Mouse (Mus musculus): ENCODE data around the gene Cep162. TPM values are rescaled to one million over a fixed set of nuclear protein-coding genes. Genes with fewer than 3 reads are reported as not detected.

The Cep162 gene
- polyA plus RNA-seq, 1 experiment from 2014 or later = 9.3 TPM

DNA sequence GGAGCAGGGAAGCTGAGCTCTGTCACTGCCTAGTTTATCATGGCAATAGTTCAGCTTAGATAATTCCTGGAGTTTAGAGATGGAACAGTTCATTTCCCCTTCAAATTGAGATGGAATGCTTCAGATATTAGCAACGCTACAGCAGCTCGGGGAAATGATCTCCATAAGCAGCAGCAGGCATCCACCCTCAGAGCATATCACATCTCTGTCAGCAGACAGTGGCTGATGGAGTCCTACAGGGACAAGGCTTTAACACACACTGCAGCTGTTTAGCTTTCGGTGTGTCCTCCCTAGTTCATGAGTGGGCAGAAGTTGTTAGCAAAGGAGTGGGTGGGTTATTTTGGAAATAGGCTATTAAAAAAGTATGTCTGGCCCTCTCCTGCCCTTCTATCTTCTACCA lies 58.1 kb downstream of the Cep162 start:
- Histone ChIP-seq H3K36me3 (peaks cover 88% of the 10 kb centered on the region), H3K4me1 (replicated peaks) (no peaks in the 10 kb centered on the region), H3K27ac (no peak overlapping the region), H3K4me3 (no peak overlapping the region), H3K27me3 (ENCODE audit: insufficient read depth, poor library complexity, severe bottlenecking) (no peaks in the 10 kb centered on the region), H3K9me3 (peaks cover 8% of the 10 kb centered on the region)
- 95% methylated on average over 3 of the region's 3 CpGs for WGBS
- no peak for DNase-seq (ENCODE audit: low spot score)

- Histone ChIP-seq H3K4me1 (replicated peaks) (no peaks in the 10 kb centered on the region), H3K27ac (no peak overlapping the region), H3K36me3 (peaks cover 88% of the 10 kb centered on the region), H3K27me3 (ENCODE audit: insufficient read depth, poor library complexity, severe bottlenecking) (no peaks in the 10 kb centered on the region), H3K9me3 (peaks cover 18% of the 10 kb centered on the region), H3K4me3 (no peak overlapping the region)
- DNase-seq (ENCODE audit: low spot score) = no peak
- 84% methylated on average over 1 of the region's 1 CpGs for WGBS
Measured at GRCm38 (mm10) chr9:87193721-87194120, 61.6 kb downstream of the Cep162 start.

GRCm38 (mm10) chr9:87187336-87187735 lies 68.0 kb downstream of the Cep162 start:
- DNase-seq (ENCODE audit: low spot score) = no peak
- Histone ChIP-seq H3K36me3 (peaks cover 34% of the 10 kb centered on the region), H3K27me3 (ENCODE audit: insufficient read depth, poor library complexity, severe bottlenecking) (no peaks in the 10 kb centered on the region), H3K4me1 (replicated peaks) (no peaks in the 10 kb centered on the region), H3K4me3 (no peak overlapping the region), H3K9me3 (peaks cover 11% of the 10 kb centered on the region), H3K27ac (no peak overlapping the region)
- 94% methylated on average over 4 of the region's 4 CpGs for WGBS

DNA sequence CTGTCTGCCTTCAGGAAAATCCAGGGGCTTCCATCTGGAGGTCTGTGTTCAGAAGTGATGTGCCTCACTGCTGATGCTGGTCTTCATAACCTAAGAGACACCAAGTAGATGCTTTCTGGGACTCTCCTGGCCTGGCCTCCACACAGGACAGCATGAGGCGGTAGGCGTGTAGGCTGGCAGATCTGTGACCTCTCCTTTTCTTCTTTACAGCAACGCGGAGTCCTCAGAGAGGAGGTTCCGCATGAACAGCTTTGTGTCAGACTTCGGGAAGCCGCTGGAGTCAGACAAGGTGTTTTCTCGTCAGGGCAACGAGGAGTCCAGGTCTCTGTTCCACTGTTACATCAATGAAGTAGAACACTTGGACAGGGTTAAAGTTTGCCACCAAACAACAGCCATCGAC lies 73.1 kb downstream of the Cep162 start:
- no peaks in the 10 kb centered on the region for H3K27me3 ChIP-seq (ENCODE audit: insufficient read depth, poor library complexity, severe bottlenecking)
- H3K9me3 ChIP-seq = no peaks in the 10 kb centered on the region
- 73% methylated on average over 10 of the region's 10 CpGs for WGBS

GRCm38 (mm10) chr9:87178534-87178933 lies 76.8 kb downstream of the Cep162 start:
- no peak for DNase-seq (ENCODE audit: low spot score)

More for the DNA sequence above, 73.1 kb downstream of the Cep162 start:
- Histone ChIP-seq H3K4me1 (replicated peaks) (no peaks in the 10 kb centered on the region), H3K4me3 (no peak overlapping the region), H3K36me3 (no peaks in the 10 kb centered on the region), H3K27ac (no peak overlapping the region)
- DNase-seq (ENCODE audit: low spot score) = no peak

GRCm38 (mm10) chr9:87171517-87171916 lies 83.8 kb downstream of the Cep162 start:
- Histone ChIP-seq H3K27me3 (ENCODE audit: insufficient read depth, poor library complexity, severe bottlenecking) (no peaks in the 10 kb centered on the region), H3K36me3 (no peaks in the 10 kb centered on the region), H3K9me3 (no peaks in the 10 kb centered on the region), H3K27ac (no peak overlapping the region), H3K4me1 (replicated peaks) (0 out of 2 replicates have a peak, but pooled peaks cover 4% of the 10 kb centered on the region), H3K4me3 (no peak overlapping the region)
- 90% methylated on average over 3 of the region's 3 CpGs for WGBS
- DNase-seq (ENCODE audit: low spot score) = no peak

More at GRCm38 (mm10) chr9:87178534-87178933, 76.8 kb downstream of the Cep162 start:
- H3K27ac ChIP-seq = no peak overlapping the region
- H3K36me3 ChIP-seq = no peaks in the 10 kb centered on the region
- no peaks in the 10 kb centered on the region for H3K27me3 ChIP-seq (ENCODE audit: insufficient read depth, poor library complexity, severe bottlenecking)
- 74% methylated on average over 7 of the region's 7 CpGs for WGBS
- no peak overlapping the region for H3K4me3 ChIP-seq
- H3K9me3 ChIP-seq = no peaks in the 10 kb centered on the region
- no peaks in the 10 kb centered on the region for H3K4me1 ChIP-seq (replicated peaks)

DNA sequence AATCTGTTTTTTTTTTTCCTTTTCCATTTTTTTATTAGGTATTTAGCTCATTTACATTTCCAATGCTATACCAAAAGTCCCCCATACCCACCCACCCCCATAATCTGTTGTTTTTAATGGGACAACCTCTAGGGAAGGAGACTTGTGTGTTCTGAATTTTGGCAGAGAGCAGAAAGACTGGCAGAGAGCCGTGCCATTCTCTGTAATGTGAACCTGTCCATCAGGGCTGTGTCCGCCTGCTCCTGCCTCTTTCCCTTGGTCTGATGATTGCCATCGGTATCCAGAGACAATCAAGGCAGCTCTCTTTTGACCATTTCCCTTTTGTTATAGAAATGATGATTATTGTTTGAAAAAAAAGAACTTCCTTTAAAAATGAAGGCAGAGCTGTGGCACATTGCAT lies 84.4 kb downstream of the Cep162 start:
- no peak for DNase-seq (ENCODE audit: low spot score)
- 77% methylated on average over 3 of the region's 3 CpGs for WGBS
- H3K4me1 ChIP-seq (replicated peaks) = 0 out of 2 replicates have a peak, but pooled peaks cover 4% of the 10 kb centered on the region

DNA sequence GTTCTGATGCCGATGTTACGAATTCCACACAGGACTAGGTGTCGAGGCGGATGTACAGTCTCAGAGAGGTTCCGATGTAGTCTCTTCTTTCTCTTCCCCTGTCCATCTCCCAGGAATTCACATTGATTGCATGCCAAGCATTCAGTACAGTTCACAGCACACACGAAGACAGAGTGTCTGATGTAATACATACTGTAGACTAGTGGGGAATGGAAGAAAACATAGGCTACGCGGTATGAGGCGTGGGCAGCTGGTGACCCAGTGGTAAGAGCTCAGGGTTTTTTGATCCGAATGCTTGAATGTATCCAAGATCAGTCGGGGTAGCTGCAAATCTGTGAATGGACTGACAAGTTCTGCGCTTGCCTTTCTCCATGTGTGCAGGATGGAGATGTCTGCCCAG lies 86.2 kb downstream of the Cep162 start:
- Histone ChIP-seq H3K4me3 (no peak overlapping the region), H3K27ac (no peak overlapping the region), H3K36me3 (no peaks in the 10 kb centered on the region), H3K27me3 (ENCODE audit: insufficient read depth, poor library complexity, severe bottlenecking) (no peaks in the 10 kb centered on the region), H3K9me3 (no peaks in the 10 kb centered on the region), H3K4me1 (replicated peaks) (0 out of 2 replicates have a peak, but pooled peaks cover 4% of the 10 kb centered on the region)
- no peak for DNase-seq (ENCODE audit: low spot score)
- 93% methylated on average over 12 of the region's 12 CpGs for WGBS

More for the DNA sequence above, 84.4 kb downstream of the Cep162 start:
- no peak overlapping the region for H3K27ac ChIP-seq
- no peaks in the 10 kb centered on the region for H3K36me3 ChIP-seq
- H3K4me3 ChIP-seq = no peak overlapping the region
- H3K9me3 ChIP-seq = no peaks in the 10 kb centered on the region
- no peaks in the 10 kb centered on the region for H3K27me3 ChIP-seq (ENCODE audit: insufficient read depth, poor library complexity, severe bottlenecking)

- Histone ChIP-seq H3K27me3 (ENCODE audit: insufficient read depth, poor library complexity, severe bottlenecking) (no peaks in the 10 kb centered on the region), H3K4me1 (replicated peaks) (0 out of 2 replicates have a peak, but pooled peaks cover 4% of the 10 kb centered on the region), H3K9me3 (no peaks in the 10 kb centered on the region), H3K36me3 (no peaks in the 10 kb centered on the region), H3K4me3 (no peak overlapping the region), H3K27ac (no peak overlapping the region)
- WGBS = 67% methylated on average over 3 of the region's 3 CpGs
- DNase-seq (ENCODE audit: low spot score) = no peak
Measured at GRCm38 (mm10) chr9:87168051-87168450, 87.3 kb downstream of the Cep162 start.

DNA sequence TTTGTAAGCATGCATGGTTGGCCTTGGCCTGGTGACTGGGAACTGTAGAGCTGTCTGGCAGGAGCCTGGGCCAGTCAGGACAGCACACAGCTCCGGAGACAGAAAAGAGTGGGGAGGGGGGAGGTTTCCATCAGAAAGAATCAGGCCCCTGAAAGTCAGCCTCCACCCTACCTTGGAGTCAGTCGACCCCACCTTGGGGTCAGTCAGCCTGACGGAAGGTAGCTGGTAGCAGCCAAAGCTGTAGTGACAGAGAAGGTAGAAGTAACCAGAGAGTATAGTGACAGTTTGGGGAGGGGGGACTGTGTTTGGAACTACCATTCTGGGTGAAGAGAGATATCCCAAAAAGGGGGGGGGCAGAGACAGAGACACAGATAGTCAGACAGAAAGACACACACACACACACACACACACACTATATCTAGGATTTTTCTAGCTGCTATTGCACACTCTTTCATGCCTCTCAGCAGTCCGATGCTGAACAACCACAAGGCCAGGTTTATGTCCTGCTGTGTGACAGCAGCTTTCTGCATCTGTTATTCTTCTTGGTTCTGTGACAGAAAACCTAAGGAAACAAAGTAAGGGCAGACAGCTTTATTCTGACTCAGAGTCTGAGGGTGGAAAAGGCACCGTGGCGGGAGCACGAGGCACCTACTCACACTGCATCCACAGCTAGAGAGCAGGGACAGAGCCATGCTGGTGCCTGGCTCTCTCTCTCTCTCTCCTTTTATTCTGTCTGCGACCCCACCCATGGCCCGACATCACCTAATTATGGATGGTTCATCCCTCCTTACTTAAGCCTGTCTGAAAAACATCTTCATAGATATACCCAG lies 88.1 kb downstream of the Cep162 start:
- Histone ChIP-seq H3K27ac (no peak overlapping the region), H3K9me3 (no peaks in the 10 kb centered on the region), H3K27me3 (ENCODE audit: insufficient read depth, poor library complexity, severe bottlenecking) (no peaks in the 10 kb centered on the region), H3K36me3 (no peaks in the 10 kb centered on the region), H3K4me1 (replicated peaks) (0 out of 2 replicates have a peak, but pooled peaks cover 4% of the 10 kb centered on the region), H3K4me3 (no peak overlapping the region)
- no peak for DNase-seq (ENCODE audit: low spot score)
- WGBS = 75% methylated on average over 9 of the region's 9 CpGs

- Histone ChIP-seq H3K27me3 (ENCODE audit: insufficient read depth, poor library complexity, severe bottlenecking) (no peaks in the 10 kb centered on the region), H3K27ac (no peak overlapping the region), H3K4me1 (replicated peaks) (0 out of 2 replicates have a peak, but pooled peaks cover 3% of the 10 kb centered on the region), H3K36me3 (no peaks in the 10 kb centered on the region), H3K4me3 (no peak overlapping the region), H3K9me3 (no peaks in the 10 kb centered on the region)
- no peak for DNase-seq (ENCODE audit: low spot score)
- WGBS = 84% methylated on average over 4 of the region's 4 CpGs
Measured at GRCm38 (mm10) chr9:87162559-87162958, 92.8 kb downstream of the Cep162 start.

DNA sequence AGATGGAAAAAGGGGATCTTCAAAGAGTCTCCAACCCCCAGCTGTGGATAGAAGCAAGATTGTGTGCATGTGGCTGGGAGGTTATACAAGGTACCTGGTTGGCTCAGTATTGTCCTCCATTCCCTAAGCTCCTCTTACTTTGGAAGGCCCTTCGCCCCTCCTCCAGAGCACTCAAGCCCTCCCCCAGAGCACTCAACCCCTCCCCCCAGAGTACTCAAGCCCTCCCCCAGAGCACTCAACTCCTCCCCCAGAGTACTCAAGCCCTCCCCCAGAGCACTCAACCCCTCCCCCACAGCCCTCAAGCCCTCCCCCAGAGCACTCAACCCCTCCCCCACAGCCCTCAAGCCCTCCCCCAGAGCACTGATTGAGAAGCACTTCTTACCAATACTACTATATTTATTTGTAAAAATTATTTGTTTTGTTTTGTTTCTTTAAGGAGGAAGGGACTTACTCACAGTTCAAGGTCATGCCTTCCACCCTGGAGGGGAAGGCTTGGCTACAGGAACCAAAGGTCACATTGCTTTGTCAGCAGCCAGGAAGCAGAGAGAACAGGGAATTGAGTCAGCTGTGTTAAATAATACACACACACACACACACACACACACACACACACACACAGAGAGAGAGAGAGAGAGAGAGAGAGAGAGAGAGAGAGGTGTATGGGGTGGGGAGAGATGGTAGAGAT lies 102.6 kb downstream of the Cep162 start:
- Histone ChIP-seq H3K4me3 (no peak overlapping the region), H3K9me3 (no peaks in the 10 kb centered on the region), H3K27me3 (ENCODE audit: insufficient read depth, poor library complexity, severe bottlenecking) (no peaks in the 10 kb centered on the region), H3K27ac (no peak overlapping the region), H3K4me1 (replicated peaks) (no peaks in the 10 kb centered on the region), H3K36me3 (no peaks in the 10 kb centered on the region)
- WGBS = 100% methylated on average over 1 of the region's 1 CpGs
- no peak for DNase-seq (ENCODE audit: low spot score)

GRCm38 (mm10) chr9:87147927-87148326 lies 107.4 kb downstream of the Cep162 start:
- Histone ChIP-seq H3K27ac (no peak overlapping the region), H3K27me3 (ENCODE audit: insufficient read depth, poor library complexity, severe bottlenecking) (peaks cover 43% of the 10 kb centered on the region), H3K9me3 (no peaks in the 10 kb centered on the region), H3K4me1 (replicated peaks) (peaks cover 19% of the 10 kb centered on the region), H3K36me3 (no peaks in the 10 kb centered on the region), H3K4me3 (no peak overlapping the region)
- WGBS = 73% methylated on average over 2 of the region's 2 CpGs
- DNase-seq (ENCODE audit: low spot score) = no peak

Measured in hindbrain, embryonic 10.5 days (tissue).